ENCODE assay signal across 29 mouse cellular contexts in genomic region chr12:4774895-4775587, GRCm38 (mm10). TPM values are rescaled to one million over a fixed set of nuclear protein-coding genes. Genes with fewer than 3 reads are reported as not detected.
DNase-seq lines count a peak whose midpoint lies in the region; ATAC-seq and TF ChIP-seq lines count a peak whose summit lies in the region.
"Had no signal": no experiment of that assay in that cellular context is flagged by ENCODE, and none has a peak within 500 bp of the region (broad histone marks: within the 10 kb centered on the region; RNA-seq: fewer than 3 reads in every experiment).

No protein-coding gene starts in this region.

- H3K36me3 ChIP-seq in testis, adult 2 months (ENCODE audit: control insufficient read depth, insufficient read depth, low read length), result no peaks in the 10 kb centered on the region; the same call in 1 of the 2 replicates
- no peaks in the 10 kb centered on the region for H3K36me3 ChIP-seq in liver, embryonic 14.5 days (replicated peaks; ENCODE audit: control insufficient read depth, insufficient read depth, low read depth)
- H3K36me3 ChIP-seq: embryonic facial prominence, embryonic 10.5 days; heart, embryonic 12.5 days; hindbrain, embryonic 10.5 days; limb, embryonic 12.5 days; lung, embryonic 15.5 days; midbrain, embryonic 12.5 days; stomach, embryonic 15.5 days had no signal

- intact Hi-C loops in gastrocnemius, postnatal 14 days (cut with DNase I; ENCODE audit: low total_unique reads), result no loop called here

- no peaks in the 10 kb centered on the region for H3K27me3 ChIP-seq in testis, adult 2 months (ENCODE audit: control insufficient read depth, insufficient read depth, low read length)
- no peaks in the 10 kb centered on the region for H3K27me3 ChIP-seq in liver, embryonic 14.5 days (ENCODE audit: control insufficient read depth, insufficient read depth, low read length)
- H3K27me3 ChIP-seq: limb, embryonic 12.5 days; lung, embryonic 15.5 days; midbrain, embryonic 12.5 days; neural tube, embryonic 15.5 days; Patski; stomach, embryonic 15.5 days had no signal

- 0 out of 2 replicates have a peak overlapping the region, but pooled peaks have one; percentile 19 for H3K9ac ChIP-seq in liver, embryonic 14.5 days (replicated peaks)
- H3K9ac ChIP-seq: heart, embryonic 12.5 days; limb, embryonic 12.5 days; lung, embryonic 15.5 days; midbrain, embryonic 12.5 days; neural tube, embryonic 15.5 days; stomach, embryonic 15.5 days had no signal

- peak; percentile 46; the same call in 1 of the 2 replicates for ATAC-seq in erythroblast, adult 5-6 weeks (replicated peaks; ENCODE audit: low FRiP score, poor library complexity, severe bottlenecking)
- ATAC-seq in liver, embryonic 14.5 days (ENCODE audit: insufficient read depth), result peak; percentile 89
- ATAC-seq: CD4-positive, CD25-positive, alpha-beta regulatory T cell, adult 4 months; hindbrain, embryonic 16.5 days; intestine, embryonic 16.5 days; Patski had no signal

- H3K27ac ChIP-seq in testis, adult 2 months (ENCODE audit: control insufficient read depth, insufficient read depth, low read depth, low read length), result no peak overlapping the region
- H3K27ac ChIP-seq in liver, embryonic 14.5 days, result no peak overlapping the region; the same call in 1 of the 2 replicates
- H3K27ac ChIP-seq: embryonic facial prominence, embryonic 10.5 days; gastrocnemius, adult 2 months; hindbrain, embryonic 10.5 days; layer of hippocampus, adult 2 months; limb, embryonic 12.5 days; lung, embryonic 15.5 days; midbrain, embryonic 12.5 days; neural tube, embryonic 15.5 days; stomach, embryonic 15.5 days had no signal

- H3K9me3 ChIP-seq in liver, embryonic 14.5 days (ENCODE audit: control insufficient read depth, low read length), result no peaks in the 10 kb centered on the region
- H3K9me3 ChIP-seq: embryonic facial prominence, embryonic 10.5 days; heart, embryonic 12.5 days; hindbrain, embryonic 10.5 days; limb, embryonic 12.5 days; lung, embryonic 15.5 days; midbrain, embryonic 12.5 days; neural tube, embryonic 15.5 days; stomach, embryonic 15.5 days had no signal

- DNase-seq in testis, postnatal 14 days (ENCODE audit: low spot score), result no peak
- peak in 1 of 3 experiments; percentile 16 for DNase-seq in liver, embryonic 14.5 days (ENCODE audit: low read depth in 3 of 3, low spot score in 3 of 3)
- DNase-seq in lung, postnatal 10 days, result no peak
- DNase-seq in gastrocnemius, postnatal 14 days, result no peak
- no peak for DNase-seq in adipocyte (ENCODE audit: low spot score)
- DNase-seq in embryo, embryonic 11 days, result no peak
- DNase-seq: adrenal gland, postnatal 10 days; cerebellum, adult 8-10 months; gastrocnemius, adult 2 months; heart, postnatal 10 days; kidney, postnatal 25 days; layer of hippocampus, postnatal 36 days; lung, postnatal 4 days; right cerebral cortex, adult 18-20 months had no signal

- no peak for TF ChIP-seq CTCF in testis, adult 2 months (IDR thresholded peaks at IDR 0.05; ENCODE audit: control insufficient read depth, insufficient read depth, insufficient replicate concordance, low read depth, low read length)
- no peak for TF ChIP-seq CTCF in liver, embryonic 14.5 days (IDR thresholded peaks at IDR 0.05; ENCODE audit: low read depth)

- no peaks in the 10 kb centered on the region; the same call in none of the 2 replicates for H3K4me1 ChIP-seq in testis, adult 2 months (ENCODE audit: control insufficient read depth, insufficient read depth, low read length)
- peaks cover 0 to 9% of the 10 kb centered on the region in 2 experiments; a peak in 2 of 4 replicates for H3K4me1 ChIP-seq in liver, embryonic 14.5 days (replicated peaks; ENCODE audit: control insufficient read depth in 2 of 2, insufficient read depth in 2 of 2, low read length in 1 of 2)
- H3K4me1 ChIP-seq: embryonic facial prominence, embryonic 10.5 days; heart, embryonic 12.5 days; hindbrain, embryonic 10.5 days; limb, embryonic 12.5 days; lung, embryonic 15.5 days; midbrain, embryonic 12.5 days; neural tube, embryonic 15.5 days; stomach, embryonic 15.5 days had no signal

- TF ChIP-seq EP300 in liver, embryonic 14.5 days (IDR thresholded peaks at IDR 0.05; ENCODE audit: low read depth), result no peak

- peak overlapping the region; percentile 39 for H3K4me3 ChIP-seq in testis, adult 2 months (ENCODE audit: control insufficient read depth, low read depth, low read length)
- H3K4me3 ChIP-seq in liver, embryonic 14.5 days (ENCODE audit: insufficient read depth in 1 of 2, low read depth in 2 of 2, low read length in 2 of 2), result no peak overlapping the region
- H3K4me3 ChIP-seq: embryonic facial prominence, embryonic 10.5 days; gastrocnemius, adult 2 months; heart, embryonic 12.5 days; hindbrain, embryonic 10.5 days; layer of hippocampus, adult 2 months; limb, embryonic 12.5 days; lung, embryonic 15.5 days; midbrain, embryonic 12.5 days; neural tube, embryonic 15.5 days; stomach, embryonic 15.5 days had no signal

- WGBS in liver, embryonic 14.5 days (ENCODE audit: insufficient replicate concordance), result 15% methylated on average over 8 of the region's 8 CpGs

- no peak for TF ChIP-seq POLR2A in testis, adult 2 months (IDR thresholded peaks at IDR 0.05; ENCODE audit: control insufficient read depth, low read depth, low read length)

- peak overlapping the region; percentile 38 for H3K4me2 ChIP-seq in liver, embryonic 14.5 days (ENCODE audit: low read depth)
- H3K4me2 ChIP-seq: heart, embryonic 12.5 days; limb, embryonic 12.5 days; lung, embryonic 15.5 days; midbrain, embryonic 12.5 days; neural tube, embryonic 15.5 days; stomach, embryonic 15.5 days had no signal

RNA-seq across cellular contexts. Expression of gene Fam228b, which starts 6.0 kb away (rescaled TPM):
- polyA plus RNA-seq in testis, adult 2 months (2012; rRNA removed), result 13.5 and 16.7 TPM in 2 replicates
- not detected in 2 replicates for total RNA-seq in erythroblast, adult 5-6 weeks (2015; ENCODE audit: low replicate concordance)
- not detected in 2 replicates for total RNA-seq in erythroblast, adult 5-6 weeks (2017; ENCODE audit: low replicate concordance)
- polyA plus RNA-seq in liver, embryonic 14.5 days (2012; rRNA removed), result 0.37 and 0.73 TPM in 2 replicates
- polyA plus RNA-seq in liver, embryonic 14.5 days (2014; fragmentation: Nextera tagmentation; extraction: Ambion mirVana), result 0.33 and 1.0 TPM in 2 replicates
- 1 to 10 TPM; 3.5 to 3.6 TPM for total RNA-seq in gastrocnemius, postnatal 14 days (2021)

RNA-seq across cellular contexts. Expression of gene Pfn4, which starts 6.2 kb away (rescaled TPM):
- polyA plus RNA-seq in testis, adult 2 months (2012; rRNA removed), result 165 and 173 TPM in 2 replicates
- total RNA-seq in erythroblast, adult 5-6 weeks (2015; ENCODE audit: low replicate concordance), result not detected in 2 replicates
- total RNA-seq in erythroblast, adult 5-6 weeks (2017; ENCODE audit: low replicate concordance), result 2.7 TPM in 1 of 2 replicates, not detected in the other
- 0.21 and 0.39 TPM in 2 replicates for polyA plus RNA-seq in liver, embryonic 14.5 days (2012; rRNA removed)
- 0.56 and 1.1 TPM in 2 replicates for polyA plus RNA-seq in liver, embryonic 14.5 days (2014; fragmentation: Nextera tagmentation; extraction: Ambion mirVana)
- 1 to 10 TPM in 1 of 2 experiments, under 1 TPM in 1; 0.86 to 1.6 TPM for total RNA-seq in gastrocnemius, postnatal 14 days (2021)

RNA-seq across cellular contexts. Expression of gene Fam228a, which starts 36.8 kb away (rescaled TPM):
- 14.6 TPM in 2 replicates for polyA plus RNA-seq in testis, adult 2 months (2012; rRNA removed)
- total RNA-seq in erythroblast, adult 5-6 weeks (2015; ENCODE audit: low replicate concordance), result not detected in 2 replicates
- 1.7 TPM in 1 of 2 replicates, not detected in the other for total RNA-seq in erythroblast, adult 5-6 weeks (2017; ENCODE audit: low replicate concordance)
- polyA plus RNA-seq in liver, embryonic 14.5 days (2012; rRNA removed), result 0.09 TPM in 2 replicates
- polyA plus RNA-seq in liver, embryonic 14.5 days (2014; fragmentation: Nextera tagmentation; extraction: Ambion mirVana), result 0.05 TPM in 1 of 2 replicates, not detected in the other
- total RNA-seq in gastrocnemius, postnatal 14 days (2021), result under 1 TPM in 1 of 2 experiments, not detected in 1; 0.06 TPM

RNA-seq across cellular contexts. Expression of gene Sf3b6, which starts 42.3 kb away (rescaled TPM):
- 24.8 and 27.7 TPM in 2 replicates for polyA plus RNA-seq in testis, adult 2 months (2012; rRNA removed)
- 94.0 and 156 TPM in 2 replicates for total RNA-seq in erythroblast, adult 5-6 weeks (2015; ENCODE audit: low replicate concordance)
- total RNA-seq in erythroblast, adult 5-6 weeks (2017; ENCODE audit: low replicate concordance), result 52.9 and 65.2 TPM in 2 replicates
- polyA plus RNA-seq in liver, embryonic 14.5 days (2012; rRNA removed), result 34.7 and 72.6 TPM in 2 replicates
- polyA plus RNA-seq in liver, embryonic 14.5 days (2014; fragmentation: Nextera tagmentation; extraction: Ambion mirVana), result 179 and 187 TPM in 2 replicates
- 10 to 100 TPM; 41.3 to 44.8 TPM for total RNA-seq in gastrocnemius, postnatal 14 days (2021)
